Mouse (Mus musculus) yolk sac, embryonic 10.5 days (tissue): ENCODE results near the gene Tmem266.

Experiments
- DNase-seq: peaks from one replicate; pipeline ENCODE4 v3.0.0-alpha.2; 2017; ENCODE audit warnings: low spot score

Tmem266 gene

DNA sequence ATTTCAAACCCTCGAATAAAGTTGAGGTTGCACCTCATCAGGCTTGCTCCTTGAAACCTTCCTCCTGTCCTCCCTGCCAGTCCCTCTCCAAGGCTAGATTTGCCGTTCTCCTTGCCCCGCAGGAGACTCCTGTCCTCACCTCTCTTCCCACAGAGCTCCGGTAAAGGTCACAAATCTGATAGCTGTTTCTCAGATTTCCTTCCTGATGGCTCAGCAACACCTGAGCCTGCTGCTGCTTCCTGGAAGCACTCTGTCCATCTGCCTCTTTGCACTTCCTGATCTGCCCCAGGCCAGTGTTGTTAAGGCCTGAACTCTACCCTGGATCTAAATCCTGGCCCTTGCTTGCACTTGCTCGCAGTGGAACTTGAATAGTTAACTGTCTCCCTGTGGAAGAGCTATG, 5.8 kb downstream of the Tmem266 start:
- DNase-seq: no peak

DNA sequence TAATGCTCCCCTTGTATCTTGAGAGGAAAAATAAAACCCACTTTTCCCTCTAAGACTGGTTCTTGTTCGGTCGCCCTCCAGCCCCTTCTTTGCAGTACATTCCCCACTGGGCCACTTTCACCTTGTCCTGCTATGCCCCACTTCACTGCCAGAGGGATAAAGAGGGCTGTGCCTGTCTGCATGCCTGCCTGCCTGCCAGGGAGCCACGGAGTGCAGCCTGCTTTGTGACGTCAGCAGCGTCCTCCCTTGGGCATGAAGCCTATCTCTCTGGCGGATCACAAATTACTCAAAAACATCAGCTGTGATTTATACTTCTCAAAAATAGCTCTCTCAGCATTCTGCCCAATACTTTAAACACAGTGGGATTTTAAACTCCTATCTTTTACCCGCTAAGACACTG, 6.2 kb downstream of the Tmem266 start:
- no peak for DNase-seq

DNA sequence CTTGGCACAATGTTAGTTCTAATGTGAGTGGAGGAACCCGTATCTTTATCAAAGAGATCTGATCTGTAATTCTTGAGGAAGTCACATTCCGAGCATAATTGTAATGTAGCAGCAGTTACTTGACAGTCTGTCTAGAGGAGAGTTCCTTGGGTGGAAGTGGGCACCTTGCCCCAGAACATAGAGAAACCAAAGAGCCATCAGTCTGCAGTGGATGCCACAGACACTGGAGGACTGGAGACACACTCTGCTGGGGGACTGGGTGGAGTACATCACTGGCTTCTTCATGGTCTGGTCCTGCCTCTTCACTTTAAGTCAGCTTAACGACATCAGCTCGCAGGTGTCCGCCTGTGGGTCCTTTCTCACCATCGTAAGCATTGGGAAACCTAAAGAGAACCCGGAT, 17.5 kb downstream of the Tmem266 start:
- no peak for DNase-seq

DNA sequence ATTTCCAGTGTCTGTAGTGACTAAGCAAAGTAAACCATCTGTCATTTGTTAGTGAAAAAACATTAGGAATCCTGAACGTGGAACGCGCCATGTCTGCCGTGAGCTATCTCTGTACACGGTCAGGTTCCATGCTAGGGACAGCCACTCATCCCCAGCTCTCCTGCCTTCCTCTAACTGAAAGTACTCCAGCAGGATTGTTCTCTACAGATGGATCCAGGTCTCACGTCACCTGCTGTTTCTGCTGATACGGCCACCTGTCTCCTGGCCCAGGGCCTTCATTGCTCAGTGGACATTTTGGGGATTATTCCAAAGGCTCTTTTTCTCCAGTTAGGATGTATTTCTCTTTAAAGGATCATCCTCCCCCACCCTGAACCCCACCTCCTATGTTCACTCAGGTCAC, 18.6 kb downstream of the Tmem266 start:
- DNase-seq: no peak

DNA sequence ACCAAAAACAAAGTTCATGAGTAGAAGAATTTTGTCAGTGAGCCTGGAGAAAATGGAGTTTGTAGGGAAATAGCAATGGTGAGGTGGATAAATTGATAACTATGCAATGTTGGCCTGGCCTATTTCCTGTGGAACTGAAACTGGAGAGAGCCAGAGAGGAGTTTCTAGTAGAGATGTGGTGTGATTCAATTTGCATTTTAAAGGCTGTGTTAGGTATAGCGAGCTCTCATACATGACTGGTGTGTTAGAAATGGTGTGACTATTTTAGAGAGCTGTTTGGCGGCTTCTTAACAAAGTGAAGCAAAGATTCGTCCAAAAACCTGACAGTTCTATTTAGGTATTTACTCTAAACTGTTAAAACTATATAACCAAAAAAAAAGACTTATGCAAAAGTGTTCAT, 22.0 kb downstream of the Tmem266 start:
- no peak for DNase-seq

DNA sequence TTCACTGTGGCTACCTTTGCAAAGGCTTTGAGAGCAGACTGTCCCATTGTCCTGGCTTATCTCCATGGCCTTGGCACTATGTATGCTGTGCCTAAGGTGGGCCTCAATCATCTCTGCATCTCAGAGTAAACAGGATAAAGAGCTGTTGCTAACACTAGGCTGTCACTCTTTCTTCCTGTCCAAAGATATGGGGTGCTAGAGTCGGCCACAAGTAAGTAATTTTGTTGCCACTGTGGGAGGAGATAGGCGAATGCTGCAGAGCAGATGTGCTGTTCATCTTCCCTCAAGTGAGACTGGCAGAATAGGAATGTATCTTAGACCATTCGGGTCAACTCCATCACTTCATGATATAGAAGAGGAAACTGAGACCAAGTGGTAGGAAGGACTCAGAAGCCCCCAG, 28.0 kb downstream of the Tmem266 start:
- no peak for DNase-seq

DNA sequence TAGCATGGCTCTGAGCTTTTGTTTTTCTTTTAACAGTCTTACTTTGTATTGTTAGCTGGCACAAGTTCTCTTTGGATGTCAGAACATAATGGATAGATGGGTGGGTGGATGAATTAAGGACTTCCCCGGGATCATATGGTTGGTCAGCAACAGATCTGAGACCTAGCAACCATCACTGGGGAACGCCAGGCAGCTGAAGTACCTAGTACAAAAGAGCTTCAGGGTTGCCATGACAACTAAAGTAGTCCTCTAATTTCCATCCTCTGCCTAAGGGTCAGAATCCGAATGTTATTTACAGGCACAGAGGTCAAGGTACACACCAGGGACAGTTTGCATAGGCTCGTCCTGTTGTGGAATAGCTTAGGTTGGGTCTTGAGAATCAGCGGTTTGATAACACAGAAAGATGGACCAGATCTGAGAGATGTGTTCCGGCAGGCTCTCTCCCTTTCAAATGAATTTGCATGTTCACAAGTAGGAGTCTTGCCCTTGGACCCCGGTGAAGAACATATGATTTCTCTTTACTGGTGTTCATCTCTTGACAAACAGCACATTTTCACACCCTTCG, 28.6 kb downstream of the Tmem266 start:
- no peak for DNase-seq

DNA sequence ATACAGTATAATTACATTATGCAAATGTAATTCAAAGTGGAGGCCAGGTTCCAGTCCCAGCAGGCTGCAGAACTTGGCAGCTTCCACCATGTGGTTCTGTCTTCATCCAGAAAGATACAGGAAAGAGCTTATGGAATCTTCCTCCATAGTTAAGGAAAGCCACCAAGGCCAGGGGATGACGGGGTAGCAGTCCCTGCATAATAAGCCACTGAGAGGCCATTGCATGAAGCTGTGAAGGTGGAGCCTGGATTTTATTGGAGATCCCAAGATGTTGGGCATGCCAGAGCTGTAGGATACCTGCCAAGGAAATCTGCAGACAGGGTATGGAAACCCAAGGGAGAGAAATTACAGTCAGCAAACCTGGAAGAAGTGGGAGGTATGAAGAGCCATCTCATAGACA, 30.5 kb downstream of the Tmem266 start:
- DNase-seq: no peak

DNA sequence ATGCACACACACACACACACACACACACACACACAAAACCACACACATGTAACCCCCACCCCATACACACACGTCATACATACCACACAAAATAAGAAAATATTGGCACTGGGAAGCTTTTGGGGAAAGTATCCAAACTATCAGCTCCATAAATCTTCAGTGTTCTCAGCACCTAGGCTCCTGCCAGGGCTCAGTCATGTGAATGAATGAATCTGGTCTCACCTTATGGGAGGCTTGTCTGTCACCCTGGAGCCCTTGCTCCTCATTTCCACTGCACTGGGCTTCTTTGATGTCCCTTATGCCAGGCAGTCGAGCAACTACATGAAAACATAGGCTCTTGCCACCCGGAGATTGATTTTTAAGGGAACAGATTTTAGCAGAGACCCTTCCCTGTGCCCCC, 33.7 kb downstream of the Tmem266 start:
- no peak for DNase-seq

DNA sequence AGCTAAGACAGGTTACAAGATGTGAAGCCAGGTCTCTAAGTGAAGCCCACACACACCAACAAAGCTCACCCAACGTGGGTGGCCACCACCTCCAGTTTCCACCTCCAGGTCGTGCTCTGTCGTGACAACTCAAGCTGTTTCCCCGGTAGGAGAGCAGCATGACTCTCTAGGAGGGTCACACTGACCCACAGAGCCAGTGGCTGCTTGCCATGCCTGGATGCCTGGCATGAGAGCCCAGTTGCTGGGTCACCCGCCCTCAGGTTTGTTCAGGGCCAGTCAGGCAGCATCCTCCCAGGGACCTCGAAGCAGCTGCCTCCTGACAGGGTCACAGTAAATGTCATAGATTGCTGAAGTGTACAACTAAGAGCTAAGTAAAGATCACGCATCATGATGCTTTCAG, 34.1 kb downstream of the Tmem266 start:
- no peak for DNase-seq

DNA sequence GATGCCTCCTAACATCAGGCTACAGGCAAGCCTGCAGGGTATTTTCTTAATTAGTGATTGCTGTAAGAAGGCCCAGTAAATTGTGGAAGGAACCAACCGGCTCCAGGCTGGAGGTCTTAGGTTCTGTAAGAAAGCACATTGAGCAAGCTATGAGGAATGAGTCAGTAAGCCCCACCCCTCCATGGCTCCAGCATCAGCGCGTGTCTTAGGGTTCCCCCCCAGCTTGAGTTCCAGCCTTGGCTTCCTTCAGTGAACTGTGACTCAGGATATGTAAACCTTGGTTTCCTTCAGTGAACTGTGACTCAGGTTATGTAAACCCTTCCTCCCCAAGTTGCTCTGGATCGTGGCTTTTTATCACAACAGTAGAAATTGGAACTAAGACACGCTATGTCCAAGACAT, 35.3 kb downstream of the Tmem266 start:
- no peak for DNase-seq

DNA sequence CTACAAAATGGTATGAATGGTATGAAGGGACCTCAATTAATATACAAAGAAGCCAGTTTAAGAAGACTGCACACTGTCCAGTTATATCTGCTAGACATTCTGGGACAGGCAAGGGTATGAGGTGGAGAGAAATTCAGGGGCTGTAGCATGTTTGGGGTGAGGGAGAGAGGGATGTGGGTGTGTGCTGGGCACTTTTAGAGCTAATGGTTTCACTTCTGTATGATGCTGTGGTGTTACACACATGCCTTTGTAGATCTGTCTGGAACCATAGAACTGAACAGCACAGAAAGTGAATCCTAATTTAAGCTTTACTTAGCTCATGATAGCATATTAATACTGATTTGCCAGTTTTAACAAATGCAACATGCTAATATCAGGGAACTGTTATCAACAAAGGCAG, 37.0 kb downstream of the Tmem266 start:
- no peak for DNase-seq

DNA sequence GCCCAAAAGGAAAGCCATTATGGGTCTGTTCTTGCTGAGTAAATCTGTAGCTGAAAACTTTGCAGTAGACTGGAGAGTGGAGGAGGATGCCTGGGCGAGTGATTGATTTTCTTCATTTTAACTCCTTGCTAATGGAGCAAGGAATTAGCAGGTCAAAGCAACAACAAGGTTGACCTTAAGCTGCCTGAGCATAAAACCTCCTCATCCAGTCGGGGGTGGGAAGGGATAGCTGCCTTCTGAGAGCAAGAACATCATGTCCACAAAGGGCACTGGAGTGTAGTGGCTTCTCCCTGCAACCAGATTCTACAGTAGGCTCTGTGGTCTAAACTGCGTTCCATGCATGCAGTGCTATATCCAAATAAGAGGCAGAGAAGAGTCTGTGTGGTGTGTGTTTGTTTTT, 41.3 kb downstream of the Tmem266 start:
- no peak for DNase-seq

DNA sequence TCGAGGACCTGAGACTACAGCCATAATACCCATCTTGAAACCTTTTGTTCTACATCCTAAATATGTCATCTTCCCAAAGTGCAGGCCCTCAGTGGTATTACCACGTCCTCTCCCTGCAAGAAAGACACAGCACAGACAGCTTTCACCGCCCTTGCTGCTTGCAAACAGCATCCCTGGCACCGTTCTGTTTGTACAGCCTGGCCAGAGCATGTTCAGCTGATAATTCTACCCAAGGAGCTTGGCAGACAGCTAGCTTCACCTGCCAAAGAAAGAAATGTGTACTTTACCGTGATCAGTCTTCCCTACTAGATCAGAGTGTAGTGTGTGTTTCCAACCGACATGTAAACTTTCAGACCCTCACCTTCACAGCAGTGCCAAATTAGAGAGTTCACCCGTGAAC, 45.2 kb downstream of the Tmem266 start:
- DNase-seq: no peak

DNA sequence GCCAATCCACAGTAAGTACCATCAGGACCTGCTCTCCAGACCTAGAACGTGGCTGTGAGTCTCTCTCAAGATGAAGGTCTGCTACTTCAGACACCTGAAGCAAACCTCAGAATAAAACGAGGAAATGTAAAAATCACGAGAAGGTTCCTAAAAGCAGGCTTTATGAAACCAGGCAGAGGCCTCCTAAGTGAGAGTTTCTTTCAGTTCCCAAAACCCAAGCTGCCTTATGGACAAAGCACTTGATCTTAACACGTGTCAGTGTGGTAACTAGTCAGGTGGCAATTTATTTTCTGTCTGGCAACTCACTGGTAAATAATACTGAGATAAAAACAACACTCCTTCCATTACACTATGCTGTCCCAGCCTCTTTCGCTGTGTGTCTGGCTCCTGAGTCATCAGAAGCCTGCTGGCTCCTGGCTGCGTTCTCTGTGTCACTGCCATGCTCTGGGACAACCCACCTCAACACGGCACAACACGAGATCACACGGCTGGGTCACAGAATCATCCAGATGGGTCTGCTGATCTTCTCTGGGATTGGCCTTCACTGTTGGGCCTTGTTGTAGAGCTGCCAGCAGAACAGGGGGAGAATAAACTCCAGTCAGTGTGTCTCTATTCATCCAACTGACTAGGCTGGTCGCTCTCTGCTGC, 51.0 kb downstream of the Tmem266 start:
- DNase-seq: no peak

DNA sequence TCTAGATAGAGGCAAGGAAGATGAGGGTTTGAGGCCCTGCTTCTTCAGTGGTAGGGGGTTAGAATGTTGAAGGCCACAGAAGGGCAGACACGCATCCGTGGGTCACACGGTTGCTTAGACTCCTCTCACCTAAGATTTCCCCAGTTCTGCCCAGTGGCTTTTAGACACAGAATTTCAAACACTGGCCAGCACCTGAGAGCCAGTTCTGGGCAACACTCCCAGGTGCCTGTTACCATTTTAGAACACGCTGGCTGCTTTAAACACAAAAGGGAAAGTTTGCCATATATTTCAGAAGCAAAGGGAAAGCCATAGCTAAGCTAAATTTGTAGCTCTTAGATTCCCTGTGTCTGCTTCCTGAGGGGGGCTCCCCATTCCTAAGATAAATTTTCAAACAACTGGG, 54.7 kb downstream of the Tmem266 start:
- no peak for DNase-seq

DNA sequence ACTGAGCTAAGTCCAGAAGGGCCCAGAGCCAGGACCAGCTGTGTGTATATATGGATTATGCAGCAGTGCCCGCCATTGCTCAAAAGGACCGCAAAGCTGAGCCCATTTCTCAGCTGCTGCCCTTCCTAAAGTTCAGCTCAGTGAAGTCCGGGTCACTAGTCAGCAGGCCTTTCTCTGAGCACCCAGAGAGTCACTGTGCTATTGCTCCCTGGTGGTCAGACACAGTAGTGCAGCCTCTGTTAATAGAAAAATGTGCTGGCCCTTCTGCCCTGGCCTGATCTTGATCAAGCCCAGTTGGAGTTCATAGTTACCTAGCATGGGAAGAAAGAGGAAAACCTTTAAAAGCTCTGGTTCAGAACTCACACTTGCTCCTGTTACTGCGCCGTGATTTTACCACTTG, 55.7 kb downstream of the Tmem266 start:
- no peak for DNase-seq

DNA sequence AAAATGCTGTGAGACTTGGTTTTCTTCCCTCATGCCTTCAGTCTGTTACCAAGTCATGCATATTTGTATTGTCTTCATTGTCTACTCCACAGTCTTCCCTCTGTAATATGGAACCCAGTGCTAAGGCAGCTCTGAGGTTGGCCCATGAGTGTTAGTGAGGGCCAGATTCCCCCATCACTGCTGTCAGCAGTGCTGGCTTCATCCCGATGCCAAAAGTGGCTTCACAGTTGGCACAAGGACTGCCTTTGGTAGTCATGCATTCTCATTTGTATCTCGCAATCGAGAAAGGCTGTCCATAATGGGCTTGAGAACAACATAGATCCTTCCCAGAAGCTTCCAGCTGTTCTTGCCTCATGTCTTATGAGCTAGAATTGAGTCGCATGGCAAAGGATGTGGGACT, 59.4 kb downstream of the Tmem266 start:
- DNase-seq: no peak

DNA sequence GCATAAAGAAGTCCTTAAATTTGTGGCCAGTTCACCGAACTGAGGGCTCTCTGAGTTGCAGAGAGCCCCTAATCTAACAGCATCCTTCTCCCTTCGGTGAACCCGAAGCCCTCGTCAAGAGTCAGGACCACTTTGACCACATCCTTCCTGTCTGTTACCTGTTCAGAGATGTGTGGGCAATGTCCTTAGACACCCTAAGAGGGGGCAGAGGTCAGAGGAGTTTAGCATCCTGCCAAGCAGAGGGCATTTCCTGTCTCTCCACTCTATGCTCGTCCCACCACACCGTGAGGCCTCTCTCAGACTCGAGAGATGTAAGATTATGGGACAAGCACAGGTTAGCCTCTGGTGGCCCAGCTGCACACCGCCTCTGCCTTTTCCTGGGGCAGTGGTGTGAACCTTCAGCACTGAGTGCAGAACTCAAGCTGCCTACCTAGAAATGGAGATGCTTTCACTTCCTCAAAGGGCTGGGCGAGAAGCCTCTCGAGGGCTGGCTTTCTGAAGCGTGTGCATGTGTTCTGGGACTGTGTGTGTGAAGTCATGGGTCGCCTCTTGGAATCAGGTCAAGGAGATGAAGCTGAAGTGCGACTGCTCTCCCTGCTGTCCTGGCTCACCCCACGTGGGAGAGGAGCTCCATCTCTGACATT, 61.3 kb downstream of the Tmem266 start:
- DNase-seq: no peak

DNA sequence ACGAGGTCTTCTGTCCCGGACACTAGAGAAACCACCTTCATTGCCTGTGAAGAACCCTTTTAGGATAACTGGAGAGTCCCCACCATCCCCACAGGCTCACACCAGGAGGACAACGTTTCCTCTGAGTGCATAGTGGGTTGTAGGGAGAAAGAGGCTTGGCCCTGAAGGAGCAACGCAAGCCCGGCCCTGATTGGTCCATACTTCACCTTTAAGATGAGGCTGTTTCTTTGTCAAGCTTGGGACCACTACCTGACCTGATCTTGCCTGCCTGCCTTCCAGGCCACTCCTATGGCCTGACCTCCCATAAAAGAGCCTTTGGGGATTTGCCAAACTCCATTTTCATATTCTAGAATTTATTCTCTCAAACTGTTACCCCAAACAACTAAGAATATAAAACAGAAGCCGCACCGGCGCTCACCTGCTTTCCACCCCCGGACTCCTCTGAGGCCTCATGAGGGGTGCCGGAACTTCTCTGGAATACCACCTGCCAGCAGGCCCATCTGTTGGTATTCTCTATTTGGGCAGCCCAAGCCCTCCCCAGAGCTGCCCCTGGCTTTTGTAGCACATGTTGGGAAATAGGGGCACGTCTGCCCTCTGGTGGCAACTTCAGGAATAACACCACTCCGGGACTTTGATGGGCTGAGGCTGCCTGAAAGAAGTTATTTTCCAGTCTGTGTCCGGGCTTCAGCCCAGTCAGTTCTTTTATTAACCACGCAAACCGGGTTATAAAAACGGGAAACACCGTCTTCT, 65.4 kb downstream of the Tmem266 start:
- DNase-seq: peak; percentile 35

DNA sequence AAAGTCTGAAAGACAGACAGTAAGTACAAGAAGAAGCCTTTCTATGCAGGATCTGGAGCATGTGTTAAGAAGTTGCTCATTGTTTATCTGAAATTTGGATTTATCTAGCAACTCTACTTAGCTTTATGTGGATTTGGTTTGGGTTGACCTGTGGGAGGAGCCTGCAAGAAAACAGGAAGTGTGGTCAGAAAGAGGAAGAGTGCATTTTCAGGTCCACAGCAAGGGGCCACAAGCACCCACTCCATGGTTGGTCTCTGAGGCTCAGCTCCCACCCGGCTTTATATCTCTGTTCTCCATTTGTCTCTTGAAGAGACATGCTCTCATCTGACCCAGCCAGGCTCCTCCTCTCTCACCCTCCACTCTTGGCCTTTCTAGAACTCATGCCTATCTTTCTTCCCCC, 68.9 kb downstream of the Tmem266 start:
- DNase-seq: no peak

DNA sequence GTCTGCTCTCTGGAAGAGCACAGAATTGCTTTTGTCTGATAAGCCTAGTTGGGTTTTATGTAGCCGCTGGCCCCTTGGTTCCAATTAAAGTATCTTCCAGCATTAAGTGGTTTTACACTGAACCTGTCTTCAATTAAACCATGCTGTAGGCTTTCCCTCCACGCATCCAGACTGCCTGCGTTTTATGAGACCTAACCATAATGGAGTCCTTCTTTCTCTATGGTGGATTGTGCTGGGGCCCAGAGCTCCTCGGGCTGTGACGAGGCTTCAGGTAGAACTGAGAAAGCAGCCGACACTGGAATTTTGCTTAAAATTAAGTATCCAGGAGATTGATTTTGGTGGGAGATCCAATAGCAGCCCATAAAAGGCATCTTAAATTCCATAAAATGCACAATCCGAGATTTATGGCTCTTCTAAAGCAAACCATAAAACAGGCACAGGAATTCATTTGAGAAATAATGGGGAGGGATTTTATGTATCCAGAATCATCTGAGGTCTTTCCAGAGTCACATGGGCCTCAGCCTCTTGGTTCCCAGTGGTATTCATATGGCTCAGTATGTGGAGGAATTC, 72.4 kb downstream of the Tmem266 start:
- no peak for DNase-seq

DNA sequence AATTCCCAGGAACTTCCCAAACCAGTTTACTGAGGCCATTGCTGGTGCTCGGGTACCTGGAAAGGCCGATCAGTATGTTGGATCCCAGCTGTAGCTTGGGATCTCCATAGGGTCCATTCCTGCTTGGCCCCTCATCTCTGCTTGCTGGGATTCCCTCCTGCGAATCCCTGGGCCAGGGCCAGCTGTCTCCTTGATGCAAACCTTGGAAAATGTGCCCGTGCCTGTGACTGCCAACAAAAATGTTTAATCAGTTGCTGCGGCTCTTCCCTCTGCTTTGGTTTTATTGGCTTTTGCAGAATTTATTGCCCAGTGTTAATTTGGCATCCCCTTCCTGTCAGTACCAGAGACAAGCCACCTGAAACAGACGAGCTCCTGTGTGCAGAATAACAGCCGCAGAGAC, 75.6 kb downstream of the Tmem266 start:
- no peak for DNase-seq
